Mouse (Mus musculus): ENCODE results near the gene Nek3. TPM values are rescaled to one million over a fixed set of nuclear protein-coding genes. Genes with fewer than 3 reads are reported as not detected.

The Nek3 gene
- total and polyA plus RNA-seq, 2 experiments from 2014 or later: 4.1 to 5.1 TPM

DNA sequence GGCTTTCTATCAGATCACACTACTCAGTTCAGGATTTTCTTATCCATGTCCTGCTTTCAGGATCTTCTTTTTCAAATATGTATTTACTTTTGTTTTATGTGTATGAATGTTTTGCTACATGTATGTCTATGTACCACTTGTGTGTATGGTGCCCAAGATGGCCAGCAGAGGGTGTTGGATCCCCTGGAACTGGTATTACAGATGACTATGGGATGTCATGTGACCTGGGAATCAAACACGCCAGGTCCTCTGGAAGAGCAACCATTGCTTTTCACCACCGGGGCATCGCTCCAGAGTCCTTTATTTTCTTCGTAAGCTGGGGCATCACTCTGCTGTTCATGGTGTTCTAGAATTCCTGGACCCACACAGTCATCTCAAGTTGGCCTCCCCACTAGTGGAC is 77.0 kb downstream of the Nek3 start:
- no peaks in the 10 kb centered on the region for H3K4me1 ChIP-seq (ENCODE audit: insufficient read depth, low read length)
- no peaks in the 10 kb centered on the region for H3K36me3 ChIP-seq (ENCODE audit: insufficient read depth, low read length)
- no peak overlapping the region for H3K27ac ChIP-seq (ENCODE audit: low read depth, low read length)
- TF ChIP-seq CTCF (IDR thresholded peaks at IDR 0.05): no peak
- H3K4me2 ChIP-seq (ENCODE audit: low read depth, low read length, poor library complexity, severe bottlenecking): no peak overlapping the region
- H3K27me3 ChIP-seq (ENCODE audit: insufficient read depth, low read length): no peaks in the 10 kb centered on the region
- DNase-seq (ENCODE audit: low spot score) (no peak), ATAC-seq (ENCODE audit: low FRiP score) (no peak)
- 94% methylated on average over 4 of the region's 4 CpGs for WGBS
- no peak overlapping the region for H3K4me3 ChIP-seq (ENCODE audit: low read depth, low read length)
- H3K9ac ChIP-seq (replicated peaks; ENCODE audit: low read length, poor library complexity, severe bottlenecking): no peak overlapping the region
- H3K9me3 ChIP-seq (ENCODE audit: low read length): no peaks in the 10 kb centered on the region

DNA sequence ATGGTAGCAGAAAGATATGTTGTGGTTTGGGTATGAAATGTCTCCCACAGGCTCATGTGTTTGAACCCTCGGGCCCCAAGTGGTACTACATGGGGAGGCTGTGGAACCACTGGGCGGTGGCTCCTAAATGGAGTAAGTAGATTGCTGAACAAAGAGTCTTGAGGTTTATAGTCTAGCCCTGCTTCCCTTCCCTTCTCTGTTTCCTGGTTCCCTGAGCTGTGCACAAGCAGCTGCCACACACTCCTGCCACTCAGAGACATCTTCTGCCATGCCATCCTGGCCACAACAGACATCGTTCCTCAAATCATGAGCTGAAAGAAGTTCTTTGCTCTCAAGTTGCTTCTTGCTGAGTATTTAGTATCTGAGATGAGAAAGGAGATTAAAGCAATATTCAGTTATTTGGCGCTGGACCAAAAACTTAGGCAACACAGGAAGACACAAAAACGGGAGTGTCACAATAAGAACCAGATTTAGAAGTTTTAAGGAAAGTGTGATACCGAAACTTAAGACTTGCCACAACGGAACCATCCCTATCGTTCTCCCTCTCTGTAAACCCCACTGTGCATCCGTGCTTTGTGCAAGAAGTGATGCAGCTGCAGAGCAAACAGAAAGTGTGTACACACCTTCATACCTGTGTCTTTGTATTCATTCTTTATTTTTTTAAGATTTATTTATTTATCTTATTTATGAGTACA is 86.8 kb downstream of the Nek3 start:
- ATAC-seq (ENCODE audit: low FRiP score): no peak
- 88% methylated on average over 9 of the region's 9 CpGs for WGBS
- H3K4me1 ChIP-seq (ENCODE audit: insufficient read depth, low read length): no peaks in the 10 kb centered on the region

More for the DNA sequence above, 86.8 kb downstream of the Nek3 start:
- Histone ChIP-seq H3K4me3 (ENCODE audit: low read depth, low read length) (no peak overlapping the region), H3K9ac (replicated peaks; ENCODE audit: low read length, poor library complexity, severe bottlenecking) (no peak overlapping the region), H3K4me2 (ENCODE audit: low read depth, low read length, poor library complexity, severe bottlenecking) (no peak overlapping the region), H3K27ac (ENCODE audit: low read depth, low read length) (no peak overlapping the region), H3K9me3 (ENCODE audit: low read length) (no peaks in the 10 kb centered on the region), H3K27me3 (ENCODE audit: insufficient read depth, low read length) (no peaks in the 10 kb centered on the region), H3K36me3 (ENCODE audit: insufficient read depth, low read length) (no peaks in the 10 kb centered on the region)
- no peak for TF ChIP-seq CTCF (IDR thresholded peaks at IDR 0.05)
- DNase-seq (ENCODE audit: low spot score): no peak

Other genes with a start within 250 kb of the Nek3 start
- gene Defb15, start 233.7 kb downstream of the Nek3 start, total RNA-seq (2014; rRNA removed): not detected in 2 replicates
- not detected in 2 replicates for gene Defb15, start 233.7 kb downstream of the Nek3 start, polyA plus RNA-seq (2015; fragmentation: Nextera tagmentation; extraction: Ambion mirVana)
- not detected in 2 replicates for gene Defb35, start 228.1 kb downstream of the Nek3 start, total RNA-seq (2014; rRNA removed)
- not detected in 2 replicates for gene Defb35, start 228.1 kb downstream of the Nek3 start, polyA plus RNA-seq (2015; fragmentation: Nextera tagmentation; extraction: Ambion mirVana)
- gene Defb13, start 219.7 kb downstream of the Nek3 start, total RNA-seq (2014; rRNA removed): not detected in 2 replicates
- gene Defb13, start 219.7 kb downstream of the Nek3 start, polyA plus RNA-seq (2015; fragmentation: Nextera tagmentation; extraction: Ambion mirVana): not detected in 2 replicates
- gene Fam90a1a, start 207.7 kb downstream of the Nek3 start, total RNA-seq (2014; rRNA removed): not detected in 2 replicates
- not detected in 2 replicates for gene Fam90a1a, start 207.7 kb downstream of the Nek3 start, polyA plus RNA-seq (2015; fragmentation: Nextera tagmentation; extraction: Ambion mirVana)
- gene Ccdc70, start 196.7 kb downstream of the Nek3 start, total RNA-seq (2014; rRNA removed): not detected in 2 replicates
- not detected in 2 replicates for gene Ccdc70, start 196.7 kb downstream of the Nek3 start, polyA plus RNA-seq (2015; fragmentation: Nextera tagmentation; extraction: Ambion mirVana)
- gene Atp7b, start 106.1 kb downstream of the Nek3 start, total RNA-seq (2014; rRNA removed): 3.3 and 5.4 TPM in 2 replicates
- gene Atp7b, start 106.1 kb downstream of the Nek3 start, polyA plus RNA-seq (2015; fragmentation: Nextera tagmentation; extraction: Ambion mirVana): 1.6 TPM in 2 replicates
- 39.1 and 44.6 TPM in 2 replicates for gene Alg11, start 105.7 kb downstream of the Nek3 start, total RNA-seq (2014; rRNA removed)
- gene Alg11, start 105.7 kb downstream of the Nek3 start, polyA plus RNA-seq (2015; fragmentation: Nextera tagmentation; extraction: Ambion mirVana): 38.8 and 40.7 TPM in 2 replicates
- gene Nek5, start 41.4 kb downstream of the Nek3 start, total RNA-seq (2014; rRNA removed): 0.38 and 0.66 TPM in 2 replicates
- 0.59 and 1.1 TPM in 2 replicates for gene Nek5, start 41.4 kb downstream of the Nek3 start, polyA plus RNA-seq (2015; fragmentation: Nextera tagmentation; extraction: Ambion mirVana)
- 4.1 and 7.5 TPM in 2 replicates for gene Ckap2, start 19.4 kb upstream of the Nek3 start, total RNA-seq (2014; rRNA removed)
- 5.1 and 5.4 TPM in 2 replicates for gene Ckap2, start 19.4 kb upstream of the Nek3 start, polyA plus RNA-seq (2015; fragmentation: Nextera tagmentation; extraction: Ambion mirVana)
- 33.2 and 38.9 TPM in 2 replicates for gene Vps36, start 26.4 kb upstream of the Nek3 start, total RNA-seq (2014; rRNA removed)
- gene Vps36, start 26.4 kb upstream of the Nek3 start, polyA plus RNA-seq (2015; fragmentation: Nextera tagmentation; extraction: Ambion mirVana): 37.4 and 40.9 TPM in 2 replicates
- 3.0 and 5.4 TPM in 2 replicates for gene Thsd1, start 60.9 kb upstream of the Nek3 start, total RNA-seq (2014; rRNA removed)
- gene Thsd1, start 60.9 kb upstream of the Nek3 start, polyA plus RNA-seq (2015; fragmentation: Nextera tagmentation; extraction: Ambion mirVana): 4.5 and 4.6 TPM in 2 replicates
- not detected in 2 replicates for gene Tpte, start 117.0 kb upstream of the Nek3 start, total RNA-seq (2014; rRNA removed)
- not detected in 2 replicates for gene Tpte, start 117.0 kb upstream of the Nek3 start, polyA plus RNA-seq (2015; fragmentation: Nextera tagmentation; extraction: Ambion mirVana)
- 6.0 and 7.7 TPM in 2 replicates for gene Slc25a15, start 232.2 kb upstream of the Nek3 start, total RNA-seq (2014; rRNA removed)
- gene Slc25a15, start 232.2 kb upstream of the Nek3 start, polyA plus RNA-seq (2015; fragmentation: Nextera tagmentation; extraction: Ambion mirVana): 5.8 and 6.5 TPM in 2 replicates
- gene Mrps31, start 244.9 kb upstream of the Nek3 start, total RNA-seq (2014; rRNA removed): 17.4 and 25.0 TPM in 2 replicates
- 33.5 TPM in 2 replicates for gene Mrps31, start 244.9 kb upstream of the Nek3 start, polyA plus RNA-seq (2015; fragmentation: Nextera tagmentation; extraction: Ambion mirVana)

Data from midbrain, postnatal 0 days (tissue).